Comparison of ENCODE assay signal across 25 mouse cellular contexts in the genomic region with DNA sequence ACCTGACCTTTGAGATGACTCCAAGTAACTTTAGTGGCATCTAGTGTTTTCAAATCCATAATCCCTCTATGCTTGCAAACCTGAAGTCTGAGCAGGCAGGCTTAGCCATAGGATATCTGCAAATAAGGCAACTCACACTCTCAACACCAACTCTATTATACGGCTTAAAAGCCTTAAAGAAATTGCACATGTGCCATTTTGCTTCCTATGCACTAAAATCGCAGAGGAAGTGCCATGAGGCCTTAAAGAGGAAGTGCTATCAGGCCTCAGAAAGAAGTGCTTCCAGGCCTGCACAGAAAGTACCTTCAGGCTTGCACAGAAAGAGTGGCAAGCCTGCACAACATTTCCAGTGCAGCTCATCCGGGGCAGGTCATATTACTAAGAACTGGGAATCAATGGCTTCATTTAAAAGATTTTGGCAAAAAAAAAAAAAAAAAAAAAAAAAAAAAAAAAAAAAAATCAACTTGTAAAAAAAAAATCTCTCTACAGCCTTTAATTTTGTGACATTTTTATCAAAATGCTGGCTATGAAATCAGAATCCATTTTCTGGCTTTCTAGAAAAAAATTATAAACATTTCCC. TPM values are rescaled to one million over a fixed set of nuclear protein-coding genes. Genes with fewer than 3 reads are reported as not detected.
DNase-seq lines count a peak whose midpoint lies in the region; ATAC-seq lines count a peak whose summit lies in the region.
"Had no signal": no experiment of that assay in that cellular context is flagged by ENCODE, and none has a peak within 500 bp of the region (broad histone marks: within the 10 kb centered on the region; RNA-seq: fewer than 3 reads in every experiment).

No protein-coding gene starts in this region.

- ATAC-seq in megakaryocyte, adult 5-6 weeks (ENCODE audit: poor library complexity, severe bottlenecking): peak; percentile 57
- no peak for ATAC-seq in hindbrain, embryonic 11.5 days (ENCODE audit: low FRiP score)
- ATAC-seq: activated CD4-positive, CD25-positive, alpha-beta regulatory T cell, adult 4 months; forebrain, embryonic 14.5 days; midbrain, embryonic 13.5 days had no signal

- H3K9ac ChIP-seq in hindbrain, embryonic 11.5 days (ENCODE audit: low read depth, low read length): no peak overlapping the region
- H3K9ac ChIP-seq: embryonic facial prominence, embryonic 12.5 days; hindbrain, embryonic 12.5 days; midbrain, embryonic 13.5 days; neural tube, embryonic 15.5 days had no signal

- no peaks in the 10 kb centered on the region for H3K9me3 ChIP-seq in heart, embryonic 10.5 days
- no peaks in the 10 kb centered on the region for H3K9me3 ChIP-seq in hindbrain, embryonic 11.5 days (ENCODE audit: control insufficient read depth, low read length)
- H3K9me3 ChIP-seq: embryonic facial prominence, embryonic 12.5 days; hindbrain, embryonic 12.5 days; midbrain, embryonic 13.5 days; neural tube, embryonic 15.5 days had no signal

- no peaks in the 10 kb centered on the region for H3K27me3 ChIP-seq in heart, embryonic 10.5 days (ENCODE audit: insufficient read depth, poor library complexity, severe bottlenecking)
- no peaks in the 10 kb centered on the region for H3K27me3 ChIP-seq in hindbrain, embryonic 11.5 days (ENCODE audit: control insufficient read depth, insufficient read depth, low read length)
- H3K27me3 ChIP-seq: embryonic facial prominence, embryonic 12.5 days; hindbrain, embryonic 12.5 days; midbrain, embryonic 13.5 days; neural tube, embryonic 15.5 days had no signal

- H3K4me2 ChIP-seq in hindbrain, embryonic 11.5 days (replicated peaks; ENCODE audit: low read depth, low read length): no peak overlapping the region
- H3K4me2 ChIP-seq: embryonic facial prominence, embryonic 12.5 days; hindbrain, embryonic 12.5 days; liver, embryonic 11.5 days; midbrain, embryonic 13.5 days; neural tube, embryonic 15.5 days had no signal

- whole genome bisulfite sequencing in heart, embryonic 10.5 days: 88% methylated on average over 3 of the region's 3 CpGs
- WGBS in hindbrain, embryonic 11.5 days: 92% methylated on average over 3 of the region's 3 CpGs

- peaks cover 59% of the 10 kb centered on the region for H3K36me3 ChIP-seq in heart, embryonic 10.5 days
- no peaks in the 10 kb centered on the region for H3K36me3 ChIP-seq in hindbrain, embryonic 11.5 days (ENCODE audit: control insufficient read depth, insufficient read depth, low read length)

- DNase-seq in heart, adult 11 months: peak; percentile 91
- no peak for DNase-seq in heart, embryonic 10.5 days (ENCODE audit: low spot score)
- DNase-seq in 416B (ENCODE audit: low read depth): peak; percentile 44
- DNase-seq in MEL-GATA-1-ER (ENCODE audit: extremely low read depth, low read depth): peak; percentile 33
- DNase-seq in adrenal gland, postnatal 4 days (ENCODE audit: low spot score in 2 of 2): no peak
- no peak for DNase-seq in hindbrain, embryonic 11.5 days (ENCODE audit: low spot score)
- DNase-seq in c-Kit-positive CD71-positive TER-119-positive erythroid progenitor cells, embryonic 14.5 days (ENCODE audit: low spot score): no peak
- DNase-seq: adrenal gland, postnatal 14 days; cerebellum, adult 8-10 months; gastrocnemius, postnatal 10 days; kidney, adult 2 months; kidney, postnatal 14 days; lung, adult 2 months; lung, postnatal 4 days; right cerebral cortex, postnatal 14 days; thymus, postnatal 14 days had no signal

- no peaks in the 10 kb centered on the region for H3K4me1 ChIP-seq in heart, embryonic 10.5 days
- H3K4me1 ChIP-seq in hindbrain, embryonic 11.5 days (replicated peaks; ENCODE audit: control insufficient read depth, insufficient read depth, low read length): no peaks in the 10 kb centered on the region
- H3K4me1 ChIP-seq: embryonic facial prominence, embryonic 12.5 days; hindbrain, embryonic 12.5 days; midbrain, embryonic 13.5 days; neural tube, embryonic 15.5 days had no signal

- H3K27ac ChIP-seq in heart, embryonic 10.5 days: no peak overlapping the region
- H3K27ac ChIP-seq in hindbrain, embryonic 11.5 days (ENCODE audit: low read depth, low read length): no peak overlapping the region
- H3K27ac ChIP-seq: embryonic facial prominence, embryonic 12.5 days; hindbrain, embryonic 12.5 days; midbrain, embryonic 13.5 days; neural tube, embryonic 15.5 days had no signal

- H3K4me3 ChIP-seq in heart, embryonic 10.5 days: no peak overlapping the region
- no peak overlapping the region for H3K4me3 ChIP-seq in hindbrain, embryonic 11.5 days (ENCODE audit: low read depth, low read length)
- H3K4me3 ChIP-seq: embryonic facial prominence, embryonic 12.5 days; hindbrain, embryonic 12.5 days; midbrain, embryonic 13.5 days; myocyte; neural tube, embryonic 15.5 days had no signal

RNA-seq across cellular contexts. Expression of a gene that starts 53.3 kb away (rescaled TPM):
- polyA plus RNA-seq in heart, embryonic 10.5 days (2016; fragmentation: Nextera tagmentation; extraction: Ambion mirVana): 90.2 and 111 TPM in 2 replicates
- total RNA-seq in megakaryocyte, adult 5-6 weeks (2015): 41.4 and 42.3 TPM in 2 replicates
- total RNA-seq in megakaryocyte, adult 5-6 weeks (2017): 73.0 and 88.6 TPM in 2 replicates
- total RNA-seq in adrenal gland, postnatal 4 days (2021): 10 to 100 TPM; 46.9 to 47.8 TPM
- polyA plus RNA-seq in hindbrain, embryonic 11.5 days (2014; fragmentation: Nextera tagmentation; extraction: Ambion mirVana): 144 and 148 TPM in 2 replicates

RNA-seq across cellular contexts. Expression of a gene that starts 53.4 kb away (rescaled TPM):
- 10.0 and 10.6 TPM in 2 replicates for polyA plus RNA-seq in heart, embryonic 10.5 days (2016; fragmentation: Nextera tagmentation; extraction: Ambion mirVana)
- 41.1 and 46.4 TPM in 2 replicates for total RNA-seq in megakaryocyte, adult 5-6 weeks (2015)
- total RNA-seq in megakaryocyte, adult 5-6 weeks (2017): 27.9 and 34.8 TPM in 2 replicates
- 10 to 100 TPM; 87.0 to 90.7 TPM for total RNA-seq in adrenal gland, postnatal 4 days (2021)
- 18.1 and 24.2 TPM in 2 replicates for polyA plus RNA-seq in hindbrain, embryonic 11.5 days (2014; fragmentation: Nextera tagmentation; extraction: Ambion mirVana)

Comparison
In these comparisons a context has a peak if more than half of its experiments do, and no peak if none do; other contexts are left out.
1. DNase-seq: peak in heart, adult 11 months (single experiment), 416B (single experiment) and MEL-GATA-1-ER (single experiment); none in heart, embryonic 10.5 days (single experiment), adrenal gland, postnatal 4 days (0 of 2), hindbrain, embryonic 11.5 days (single experiment) and c-Kit-positive CD71-positive TER-119-positive erythroid progenitor cells, embryonic 14.5 days (single experiment).